Mouse (Mus musculus) small intestine, adult 2 months (tissue): ENCODE measurements around the gene Tmx1.

ENCODE experiments used
- CTCF ChIP-seq: fragments of 200-500 bp; IDR thresholded peaks from 2 replicates; pipeline ENCODE4 v1.5.1; 2012; ENCODE audit warnings: low read depth, mild to moderate bottlenecking, control low read depth, inconsistent platforms, low read length, moderate library complexity, mixed read lengths; ENCODE audit not compliant: insufficient replicate concordance, insufficient read length; ENCODE audit errors: extremely low read depth
- POLR2A ChIP-seq: fragments of 200-500 bp; IDR thresholded peaks from 2 replicates; pipeline ENCODE4 v1.6.1; 2012; ENCODE audit warnings: low read depth, mild to moderate bottlenecking, control low read depth, inconsistent platforms, low read length, moderate library complexity

- TF ChIP-seq CTCF (no peak), POLR2A (no peak)
These were observed 44.5 kb upstream of the Tmx1 start for GRCm38 (mm10) chr12:70408396-70408795.
